Mouse (Mus musculus): ENCODE measurements around the gene Cox8a.

GRCm38 (mm10) chr19:7178841-7179452 is 38.5 kb downstream of the Cox8a start:
- TF ChIP-seq POLR2A (IDR thresholded peaks at IDR 0.05; ENCODE audit: control insufficient read depth, low read depth, low read length): no peak
- TF ChIP-seq CTCF (IDR thresholded peaks at IDR 0.05; ENCODE audit: control insufficient read depth, insufficient read depth, insufficient replicate concordance, low read depth, low read length): no peak
